Mouse (Mus musculus): Measurements from ENCODE around the gene Slc38a11. TPM values are rescaled to one million over a fixed set of nuclear protein-coding genes. Genes with fewer than 3 reads are reported as not detected.

Slc38a11 gene
- total RNA-seq, 1 experiment from 2014 or later: not detected

DNA sequence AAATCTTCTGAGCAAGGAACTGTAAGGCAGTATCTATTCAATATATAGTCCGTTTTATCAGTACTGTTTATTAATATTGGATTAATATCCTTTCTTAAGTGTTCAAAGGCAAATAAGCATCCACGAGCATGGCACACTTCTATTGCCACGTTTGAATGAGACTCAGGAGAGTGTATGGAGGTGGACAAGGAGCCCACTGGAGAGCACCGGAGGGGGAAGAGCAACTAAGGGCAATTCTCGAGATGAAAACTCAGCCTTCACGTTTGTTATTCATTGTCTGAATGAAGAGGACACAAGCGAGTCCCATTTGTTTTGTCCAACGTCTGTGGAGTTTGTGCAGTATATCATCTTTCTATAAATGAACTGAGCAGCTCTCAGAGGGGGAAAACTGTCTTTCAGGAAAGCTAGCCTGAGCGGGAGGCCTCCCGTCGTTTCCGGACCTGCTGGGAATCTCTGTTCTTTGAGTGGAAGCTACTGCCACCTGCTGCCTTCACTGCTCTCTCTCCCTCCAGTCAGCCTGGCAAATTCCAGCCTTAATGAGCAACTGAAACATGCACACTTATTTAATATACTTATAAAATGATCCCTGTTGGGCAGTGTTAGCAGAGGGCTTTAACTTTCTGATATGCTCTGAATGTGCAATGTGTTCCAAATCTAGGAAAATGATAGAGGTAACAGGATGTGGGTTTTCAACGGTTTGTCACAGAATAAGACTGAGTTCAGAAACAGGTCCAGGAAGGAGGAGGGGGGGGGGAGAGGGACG is 26.3 kb downstream of the Slc38a11 start:
- peak; percentile 6 to 13; a peak in 2 of 4 replicates for ATAC-seq (replicated peaks in 1 of 2; ENCODE audit: insufficient read depth in 1 of 2, low FRiP score in 2 of 2, low TSS enrichment in 1 of 2, low read depth in 1 of 2, poor library complexity in 2 of 2, severe bottlenecking in 2 of 2)

DNA sequence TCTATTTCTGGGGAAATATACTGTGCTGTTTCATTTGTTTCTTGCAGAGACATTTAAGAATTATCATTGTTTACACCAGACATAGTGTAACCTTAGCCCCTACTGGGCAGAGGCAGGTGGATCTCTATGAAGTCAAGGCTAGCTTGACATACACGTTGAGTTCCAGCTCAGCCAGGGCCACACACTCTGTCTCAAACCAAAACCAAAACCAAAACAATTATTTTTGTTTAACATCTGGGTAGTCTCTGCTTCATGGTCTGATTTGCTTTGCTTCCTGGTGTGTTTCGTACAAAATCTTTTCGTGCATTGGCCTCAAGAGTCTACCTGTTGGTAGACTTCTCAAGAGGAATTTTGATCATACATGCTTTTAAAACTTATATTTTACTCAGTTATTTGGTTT is 27.2 kb downstream of the Slc38a11 start:
- no peak for ATAC-seq (replicated peaks in 1 of 2; ENCODE audit: insufficient read depth in 1 of 2, low FRiP score in 2 of 2, low TSS enrichment in 1 of 2, low read depth in 1 of 2, poor library complexity in 2 of 2, severe bottlenecking in 2 of 2)

DNA sequence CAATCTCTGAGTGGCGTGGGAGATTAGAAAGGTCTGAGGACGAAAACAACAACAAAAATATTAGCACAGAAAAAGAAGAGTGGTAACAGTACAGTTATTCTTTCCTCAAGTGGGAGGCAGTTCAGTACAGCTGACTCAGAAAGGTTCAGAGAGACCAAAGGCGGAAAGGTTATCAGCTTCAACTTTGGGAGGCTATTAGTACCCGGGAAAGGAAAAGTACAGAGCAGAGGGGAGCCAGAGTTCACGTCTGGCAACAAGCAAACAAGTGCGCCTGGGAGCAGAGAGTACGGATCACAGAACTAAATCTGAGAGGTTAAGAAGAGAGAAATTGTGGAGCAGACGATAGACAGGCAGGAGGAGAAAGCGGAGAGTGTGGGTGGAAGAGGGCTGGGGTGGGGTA is 29.7 kb downstream of the Slc38a11 start:
- ATAC-seq (replicated peaks in 1 of 2; ENCODE audit: insufficient read depth in 1 of 2, low FRiP score in 2 of 2, low TSS enrichment in 1 of 2, low read depth in 1 of 2, poor library complexity in 2 of 2, severe bottlenecking in 2 of 2): no peak

DNA sequence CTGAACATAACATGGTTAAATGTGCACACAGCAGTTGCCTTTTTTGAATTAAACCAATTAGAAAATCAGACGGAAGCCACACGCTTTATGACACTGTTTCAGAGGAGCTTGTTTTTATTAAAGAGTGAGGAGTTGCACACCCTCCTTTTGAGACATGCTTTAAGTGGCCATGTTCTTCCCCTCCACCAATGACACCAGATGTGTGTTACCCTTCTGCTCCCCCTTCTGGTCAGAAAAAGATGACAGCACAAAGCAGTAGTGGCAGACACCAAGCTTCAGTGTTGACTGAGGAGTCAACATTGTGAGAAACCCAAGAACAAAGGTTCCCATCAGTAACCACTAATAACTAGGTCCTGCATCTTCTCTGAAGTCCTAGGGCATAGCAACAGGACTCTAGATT is 32.5 kb downstream of the Slc38a11 start:
- ATAC-seq (replicated peaks in 1 of 2; ENCODE audit: insufficient read depth in 1 of 2, low FRiP score in 2 of 2, low TSS enrichment in 1 of 2, low read depth in 1 of 2, poor library complexity in 2 of 2, severe bottlenecking in 2 of 2): peak; percentile 71 to 79

DNA sequence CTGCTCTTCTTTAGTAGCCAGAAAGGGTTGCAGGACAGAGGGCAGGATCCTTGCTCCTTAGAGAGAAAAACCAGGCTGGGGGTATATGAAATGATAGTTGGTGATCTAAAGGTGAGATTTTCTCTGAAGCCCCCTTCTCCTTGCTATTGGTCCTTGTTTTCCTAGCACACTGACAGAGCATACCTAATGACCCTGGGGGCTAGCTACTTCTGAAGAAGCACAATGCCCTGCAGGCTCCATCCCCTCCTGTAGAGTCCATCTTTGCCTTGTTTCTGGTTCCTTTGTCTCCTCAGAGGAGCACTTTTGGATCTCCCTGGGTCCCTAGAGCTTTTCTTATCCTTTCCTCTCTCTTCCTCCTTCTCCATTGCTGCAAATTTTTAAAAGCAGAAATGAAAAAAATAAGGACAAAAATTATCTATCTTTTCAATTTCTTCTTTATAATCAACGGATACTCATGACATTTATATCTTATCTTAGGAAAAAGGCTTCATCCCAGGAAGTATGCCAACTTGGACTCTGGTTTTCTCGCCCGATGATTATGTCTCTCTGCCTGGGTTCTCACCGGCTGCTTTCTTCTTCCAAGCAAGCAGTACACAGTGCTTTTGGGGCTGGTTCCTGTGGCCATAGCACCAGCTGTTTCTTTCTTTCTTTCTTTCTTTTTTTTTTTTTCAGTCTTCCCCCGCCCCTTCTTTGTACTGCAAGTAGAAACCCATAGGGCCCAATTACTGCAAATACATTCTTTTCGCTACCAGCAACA is 41.7 kb downstream of the Slc38a11 start:
- no peak for ATAC-seq (replicated peaks in 1 of 2; ENCODE audit: insufficient read depth in 1 of 2, low FRiP score in 2 of 2, low TSS enrichment in 1 of 2, low read depth in 1 of 2, poor library complexity in 2 of 2, severe bottlenecking in 2 of 2)

DNA sequence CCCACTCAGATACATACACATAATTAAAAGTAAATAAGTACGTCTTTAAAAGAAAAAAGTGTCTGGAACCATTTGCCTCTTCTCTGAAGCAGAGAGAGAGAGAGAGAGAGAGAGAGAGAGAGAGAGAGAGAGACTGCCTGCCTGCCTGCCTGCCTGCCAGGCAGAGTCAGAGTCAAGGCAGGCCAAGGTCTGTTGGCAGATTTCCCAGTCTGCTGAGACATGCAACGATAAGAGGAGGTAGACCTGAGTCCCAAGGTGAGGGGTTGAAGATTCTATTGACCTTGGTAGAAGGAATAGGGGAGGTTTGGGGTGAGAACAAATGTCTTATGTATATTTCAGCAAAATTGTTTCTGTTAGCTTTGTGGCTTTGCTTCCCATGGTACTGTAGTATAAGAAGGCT is 42.9 kb downstream of the Slc38a11 start:
- ATAC-seq (replicated peaks in 1 of 2; ENCODE audit: insufficient read depth in 1 of 2, low FRiP score in 2 of 2, low TSS enrichment in 1 of 2, low read depth in 1 of 2, poor library complexity in 2 of 2, severe bottlenecking in 2 of 2): no peak

DNA sequence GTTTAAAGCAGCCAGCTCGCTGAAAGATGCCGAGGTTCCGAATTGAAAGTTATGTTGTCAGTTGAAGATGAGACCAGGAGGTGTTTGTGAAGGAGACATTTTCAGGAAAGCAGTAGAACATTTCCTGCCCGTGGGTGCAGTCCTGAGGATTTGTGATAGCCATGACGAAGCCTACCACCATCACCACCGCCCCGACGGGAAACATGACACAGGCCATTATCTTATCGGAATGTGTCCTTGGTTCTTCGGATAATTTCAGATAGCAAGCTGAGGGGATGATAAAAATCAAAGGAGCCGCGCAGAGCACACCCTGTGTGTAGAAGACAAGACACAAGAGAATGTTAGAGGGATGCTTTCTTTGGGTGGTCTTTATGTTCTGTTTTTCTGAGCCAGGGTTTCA is 47.1 kb downstream of the Slc38a11 start:
- no peak for ATAC-seq (replicated peaks in 1 of 2; ENCODE audit: insufficient read depth in 1 of 2, low FRiP score in 2 of 2, low TSS enrichment in 1 of 2, low read depth in 1 of 2, poor library complexity in 2 of 2, severe bottlenecking in 2 of 2)

DNA sequence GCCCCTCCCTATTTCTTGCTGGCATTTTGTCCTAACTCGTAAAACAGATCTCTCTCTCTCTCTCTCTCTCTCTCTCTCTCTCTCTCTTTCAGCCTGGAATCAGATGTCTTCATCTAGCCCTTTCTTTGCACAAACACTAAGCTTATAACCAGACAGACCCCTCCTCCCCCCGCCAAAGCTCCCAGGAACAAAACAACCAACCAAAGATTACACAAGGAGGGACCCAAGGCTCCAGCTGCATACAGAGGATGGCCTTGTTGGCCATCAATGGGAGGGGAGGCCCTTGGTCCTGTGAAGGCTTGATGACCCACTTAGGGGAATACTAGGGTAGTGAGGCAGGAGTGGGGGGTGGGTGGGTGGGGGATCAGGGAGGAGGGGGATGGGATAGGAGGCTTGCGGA is 52.6 kb downstream of the Slc38a11 start:
- no peak for ATAC-seq (replicated peaks in 1 of 2; ENCODE audit: insufficient read depth in 1 of 2, low FRiP score in 2 of 2, low TSS enrichment in 1 of 2, low read depth in 1 of 2, poor library complexity in 2 of 2, severe bottlenecking in 2 of 2)

DNA sequence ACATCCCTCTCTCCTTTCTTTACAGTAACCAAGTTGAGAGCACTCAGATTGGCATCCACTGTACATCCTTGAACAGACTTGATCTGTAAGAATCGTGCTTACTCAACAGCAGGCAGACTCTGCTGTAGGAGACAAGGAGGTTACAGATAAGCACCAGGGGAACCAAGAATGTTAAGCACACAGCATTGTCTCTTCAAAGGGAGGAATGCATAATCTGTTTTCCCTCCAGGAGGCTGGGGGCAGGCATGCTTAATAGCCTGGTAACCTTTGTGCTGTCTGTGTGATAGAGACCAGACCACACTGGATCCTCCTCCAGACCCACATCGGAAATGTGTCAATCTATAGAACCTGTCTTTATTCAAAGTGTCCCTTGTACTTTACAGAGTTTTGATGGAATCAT is 67.3 kb downstream of the Slc38a11 start:
- no peak for ATAC-seq (replicated peaks in 1 of 2; ENCODE audit: insufficient read depth in 1 of 2, low FRiP score in 2 of 2, low TSS enrichment in 1 of 2, low read depth in 1 of 2, poor library complexity in 2 of 2, severe bottlenecking in 2 of 2)

DNA sequence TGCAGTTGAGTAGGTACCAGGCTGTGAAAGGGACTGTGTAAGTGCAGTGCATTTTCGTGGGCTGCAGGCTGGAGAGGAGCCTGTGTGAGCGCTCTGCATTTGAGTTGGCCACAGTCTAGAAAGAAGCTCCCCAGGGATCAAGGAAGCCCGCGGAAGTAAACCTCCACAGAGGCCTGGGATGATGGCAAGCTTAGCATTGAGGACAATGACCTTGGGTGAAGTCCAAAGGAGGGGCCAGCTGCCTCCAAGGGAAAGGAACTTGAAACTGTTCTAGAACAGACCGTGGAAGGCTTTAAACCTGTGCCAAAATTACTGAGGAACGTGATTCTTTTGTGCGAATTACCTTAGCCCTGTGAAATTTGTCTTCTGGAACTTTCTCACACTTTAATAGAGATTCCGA is 69.7 kb downstream of the Slc38a11 start:
- ATAC-seq (replicated peaks in 1 of 2; ENCODE audit: insufficient read depth in 1 of 2, low FRiP score in 2 of 2, low TSS enrichment in 1 of 2, low read depth in 1 of 2, poor library complexity in 2 of 2, severe bottlenecking in 2 of 2): no peak

DNA sequence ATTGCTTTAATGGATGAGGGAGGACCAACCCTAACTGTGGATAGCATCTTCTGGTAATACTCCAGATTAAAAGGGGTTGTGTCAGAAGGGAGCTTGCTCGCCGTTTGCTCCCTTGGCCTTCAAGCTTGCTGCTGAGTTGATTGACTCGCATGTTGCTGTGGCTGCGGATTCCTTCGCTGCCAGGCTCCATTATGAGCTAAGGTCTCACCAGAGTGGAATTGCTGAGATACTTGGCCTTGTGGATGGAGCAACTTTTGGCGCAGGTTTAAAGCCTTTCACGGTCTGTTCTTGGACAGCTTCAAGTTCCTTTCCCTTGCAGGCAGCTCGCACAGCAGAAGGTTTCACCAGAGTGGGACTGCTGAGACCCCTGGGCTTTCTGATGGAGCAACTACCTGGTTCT is 70.4 kb downstream of the Slc38a11 start:
- no peak for ATAC-seq (replicated peaks in 1 of 2; ENCODE audit: insufficient read depth in 1 of 2, low FRiP score in 2 of 2, low TSS enrichment in 1 of 2, low read depth in 1 of 2, poor library complexity in 2 of 2, severe bottlenecking in 2 of 2)

DNA sequence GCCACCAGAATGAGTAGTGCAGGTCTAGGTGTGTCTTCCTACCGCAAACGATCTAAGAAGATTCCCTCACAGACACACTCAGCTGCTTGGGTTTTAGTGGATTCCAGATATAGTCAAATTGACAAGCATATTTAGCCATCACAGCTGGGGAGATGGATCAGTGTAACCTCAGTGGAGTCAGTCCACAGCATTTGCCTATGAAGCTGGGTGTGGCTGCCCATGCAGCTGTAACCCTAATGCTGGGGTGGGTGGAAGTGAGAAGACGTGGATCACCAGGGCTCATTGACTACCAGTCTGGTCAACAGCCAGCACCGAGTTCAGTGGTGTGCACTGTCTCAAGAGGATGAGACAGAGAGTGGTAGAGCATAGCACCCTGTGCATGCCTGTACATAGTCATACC is 74.1 kb downstream of the Slc38a11 start:
- no peak for ATAC-seq (replicated peaks in 1 of 2; ENCODE audit: insufficient read depth in 1 of 2, low FRiP score in 2 of 2, low TSS enrichment in 1 of 2, low read depth in 1 of 2, poor library complexity in 2 of 2, severe bottlenecking in 2 of 2)

DNA sequence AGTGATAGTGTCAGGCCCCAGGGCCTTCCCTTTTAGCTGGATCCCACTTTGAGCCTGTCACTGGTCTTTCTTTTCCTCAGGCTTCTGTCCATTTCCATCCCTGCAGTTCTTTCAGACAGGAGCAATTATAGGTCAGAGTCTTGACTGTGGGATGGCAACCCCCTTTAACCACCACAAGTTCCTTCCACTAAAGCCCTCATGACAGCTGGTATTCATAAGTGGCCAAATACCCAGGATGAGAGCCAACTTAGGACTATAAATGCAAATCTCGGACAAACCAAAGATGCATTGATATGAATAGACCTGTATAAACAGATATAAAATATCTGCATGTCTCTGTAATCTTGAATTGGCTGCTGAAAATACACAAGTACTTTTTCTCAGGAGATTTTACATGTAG is 75.1 kb downstream of the Slc38a11 start:
- ATAC-seq (replicated peaks in 1 of 2; ENCODE audit: insufficient read depth in 1 of 2, low FRiP score in 2 of 2, low TSS enrichment in 1 of 2, low read depth in 1 of 2, poor library complexity in 2 of 2, severe bottlenecking in 2 of 2): no peak

DNA sequence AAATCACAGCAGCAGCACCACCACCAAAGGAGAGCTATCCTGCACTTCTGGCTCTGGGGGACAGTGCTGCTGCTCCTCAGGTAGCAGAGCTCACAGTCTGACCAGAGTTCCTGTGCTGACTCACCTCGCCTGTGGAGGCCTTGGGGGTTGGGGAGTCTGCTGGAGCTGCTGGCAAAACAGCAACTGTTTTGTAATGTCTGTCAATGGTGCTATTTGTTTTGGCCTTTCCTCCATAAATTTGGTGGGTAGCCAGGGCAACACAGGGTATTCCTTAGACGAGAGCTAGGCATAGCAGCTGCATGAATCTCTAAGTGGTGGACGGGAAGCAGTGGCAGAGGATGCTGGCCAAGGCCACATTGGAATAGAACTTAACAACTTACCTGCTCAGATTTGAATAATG is 78.5 kb downstream of the Slc38a11 start:
- ATAC-seq (replicated peaks in 1 of 2; ENCODE audit: insufficient read depth in 1 of 2, low FRiP score in 2 of 2, low TSS enrichment in 1 of 2, low read depth in 1 of 2, poor library complexity in 2 of 2, severe bottlenecking in 2 of 2): peak; percentile 63 to 78

DNA sequence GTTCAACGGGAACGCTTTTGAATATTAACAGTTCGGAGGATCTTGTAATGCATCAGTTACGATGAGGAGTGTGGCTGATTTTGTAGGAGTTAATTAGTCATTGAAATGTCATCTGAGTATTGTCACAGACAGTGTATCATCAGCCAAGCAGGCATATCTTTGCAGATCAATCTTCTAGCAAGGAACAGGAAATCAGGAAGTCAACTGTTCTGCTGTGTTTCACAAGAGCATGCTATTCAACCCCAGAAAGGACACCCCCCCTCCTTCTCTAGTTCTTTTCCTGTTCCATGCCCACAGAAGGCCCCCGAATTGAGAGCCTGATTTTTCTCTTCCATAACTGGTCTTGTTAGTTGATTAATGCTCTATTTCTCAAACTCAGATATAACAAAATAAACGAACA is 80.9 kb downstream of the Slc38a11 start:
- peak; percentile 44 to 52; a peak in 2 of 4 replicates for ATAC-seq (replicated peaks in 1 of 2; ENCODE audit: insufficient read depth in 1 of 2, low FRiP score in 2 of 2, low TSS enrichment in 1 of 2, low read depth in 1 of 2, poor library complexity in 2 of 2, severe bottlenecking in 2 of 2)

DNA sequence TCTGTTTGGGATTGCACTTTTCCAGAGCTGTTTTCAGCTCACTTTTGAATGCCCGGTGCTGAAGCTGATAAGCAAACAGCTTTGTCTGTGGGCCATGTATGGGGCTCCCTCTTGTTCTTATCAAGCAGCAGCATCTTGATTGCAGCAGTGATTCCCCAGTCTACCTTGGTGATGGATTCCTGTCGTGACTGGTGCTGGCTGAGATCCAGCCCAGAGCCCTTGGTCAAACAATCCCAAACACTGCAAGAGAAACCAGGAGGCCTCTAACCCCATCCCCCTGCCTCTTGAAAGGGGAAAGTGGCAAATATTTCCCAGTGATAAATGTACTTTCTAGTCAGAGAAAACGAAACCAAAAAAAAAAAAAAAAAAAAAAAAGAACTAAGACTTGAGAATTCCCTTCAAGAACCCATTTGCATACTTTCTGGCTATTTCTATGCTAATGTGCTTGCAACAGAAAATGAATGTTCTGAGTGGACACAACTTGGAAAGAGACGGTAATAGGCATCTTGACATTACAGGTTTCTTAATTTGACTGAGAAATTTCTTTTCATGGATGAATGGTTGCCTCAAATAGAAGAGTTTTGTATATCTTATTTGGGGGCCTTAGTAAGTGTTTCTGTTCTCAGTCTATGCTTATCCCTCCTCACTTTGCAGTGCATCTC is 84.7 kb downstream of the Slc38a11 start:
- ATAC-seq (replicated peaks in 1 of 2; ENCODE audit: insufficient read depth in 1 of 2, low FRiP score in 2 of 2, low TSS enrichment in 1 of 2, low read depth in 1 of 2, poor library complexity in 2 of 2, severe bottlenecking in 2 of 2): peak in 1 of 2 experiments; percentile 29; a peak in 1 of 4 replicates

DNA sequence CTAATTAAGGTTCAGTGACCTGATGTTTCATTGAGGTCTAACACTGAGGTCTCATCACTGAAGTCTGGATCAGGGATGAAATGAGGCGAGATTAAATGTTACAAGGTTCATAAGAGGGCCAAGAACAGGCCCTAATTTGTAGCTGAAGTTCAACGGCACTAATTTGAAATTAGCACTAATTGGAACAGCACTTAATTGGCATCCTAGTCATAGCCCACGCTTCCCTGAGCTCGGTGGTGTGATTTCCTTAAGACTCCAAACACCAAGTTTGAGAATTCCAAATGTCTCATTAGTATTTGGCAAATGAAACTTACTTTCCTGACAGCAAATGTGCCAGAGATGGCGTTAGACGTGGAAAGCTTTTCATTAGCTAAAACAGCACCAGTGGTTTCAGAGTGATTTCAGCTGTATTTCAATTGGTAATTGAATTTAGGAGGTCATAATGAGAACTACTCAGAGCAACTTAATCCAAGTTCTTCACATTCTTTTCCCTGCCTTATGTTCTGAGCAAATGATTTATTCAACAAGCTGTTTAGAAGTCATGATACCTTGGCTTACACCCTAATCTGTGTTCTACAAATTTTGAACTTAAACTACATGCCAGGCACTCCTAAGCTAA is 88.3 kb downstream of the Slc38a11 start:
- ATAC-seq (replicated peaks in 1 of 2; ENCODE audit: insufficient read depth in 1 of 2, low FRiP score in 2 of 2, low TSS enrichment in 1 of 2, low read depth in 1 of 2, poor library complexity in 2 of 2, severe bottlenecking in 2 of 2): no peak

DNA sequence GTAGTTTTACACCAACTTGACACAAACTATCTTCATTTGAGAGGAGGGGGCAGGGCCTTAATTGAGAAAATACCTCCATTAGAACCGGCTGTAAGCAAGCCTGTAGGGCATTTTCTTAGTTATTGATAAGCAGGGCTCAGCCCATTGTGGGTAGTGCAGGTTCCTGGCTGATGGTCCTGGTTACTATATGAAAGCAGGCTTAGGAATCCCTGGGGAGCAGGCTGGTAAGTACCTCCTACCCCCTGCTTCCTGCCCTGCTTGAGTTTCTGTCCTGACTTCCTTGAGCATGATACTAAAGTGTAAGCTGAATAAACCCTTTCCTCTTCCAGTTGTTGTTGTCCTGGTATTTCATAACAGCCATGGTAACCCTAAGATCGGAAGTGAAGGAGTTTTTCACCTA is 89.9 kb downstream of the Slc38a11 start:
- ATAC-seq (replicated peaks in 1 of 2; ENCODE audit: insufficient read depth in 1 of 2, low FRiP score in 2 of 2, low TSS enrichment in 1 of 2, low read depth in 1 of 2, poor library complexity in 2 of 2, severe bottlenecking in 2 of 2): no peak

Measured in hematopoietic stem cell, adult 5-6 weeks (primary cell).